Mouse (Mus musculus): ENCODE results near the gene Cacng5. TPM values are rescaled to one million over a fixed set of nuclear protein-coding genes. Genes with fewer than 3 reads are reported as not detected.

The Cacng5 gene
- total and polyA plus RNA-seq, 2 experiments from 2014 or later: 12.1 to 14.4 TPM

DNA sequence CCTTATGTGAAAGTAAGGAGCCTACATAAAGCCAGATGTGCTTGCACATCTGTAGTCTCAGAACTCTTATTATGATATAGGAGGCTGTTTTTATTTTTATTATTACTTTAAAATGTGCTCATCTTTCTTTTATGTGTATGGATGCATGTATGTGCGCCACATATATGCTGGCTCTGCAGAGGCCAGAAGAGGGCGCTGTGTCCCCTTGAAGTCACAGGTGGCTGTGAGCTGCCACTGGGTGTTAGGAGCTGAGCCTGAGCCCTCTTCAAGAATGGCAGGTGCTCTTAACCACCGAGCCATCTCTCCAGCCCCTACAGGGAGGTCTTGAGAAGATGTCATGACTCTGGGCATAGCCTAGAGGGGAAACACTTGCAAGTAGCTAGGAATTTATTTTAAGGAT is 23.5 kb downstream of the Cacng5 start:
- H3K4me3 ChIP-seq (ENCODE audit: low read depth, low read length): no peak overlapping the region
- 73% methylated on average over 3 of the region's 3 CpGs for WGBS
- H3K36me3 ChIP-seq (ENCODE audit: insufficient read depth): no peaks in the 10 kb centered on the region
- H3K9ac ChIP-seq: no peak overlapping the region
- ATAC-seq (no peak), DNase-seq (no peak)
- no peaks in the 10 kb centered on the region for H3K27me3 ChIP-seq (ENCODE audit: insufficient read depth, low read length)
- H3K4me2 ChIP-seq (ENCODE audit: low read depth): no peak overlapping the region
- H3K4me1 ChIP-seq (ENCODE audit: insufficient read depth): peaks cover 7% of the 10 kb centered on the region
- TF ChIP-seq CTCF (IDR thresholded peaks at IDR 0.05; ENCODE audit: low read depth): peak; percentile 40
- no peaks in the 10 kb centered on the region for H3K9me3 ChIP-seq (ENCODE audit: low read length)
- no peak overlapping the region for H3K27ac ChIP-seq (ENCODE audit: low read depth, low read length)

DNA sequence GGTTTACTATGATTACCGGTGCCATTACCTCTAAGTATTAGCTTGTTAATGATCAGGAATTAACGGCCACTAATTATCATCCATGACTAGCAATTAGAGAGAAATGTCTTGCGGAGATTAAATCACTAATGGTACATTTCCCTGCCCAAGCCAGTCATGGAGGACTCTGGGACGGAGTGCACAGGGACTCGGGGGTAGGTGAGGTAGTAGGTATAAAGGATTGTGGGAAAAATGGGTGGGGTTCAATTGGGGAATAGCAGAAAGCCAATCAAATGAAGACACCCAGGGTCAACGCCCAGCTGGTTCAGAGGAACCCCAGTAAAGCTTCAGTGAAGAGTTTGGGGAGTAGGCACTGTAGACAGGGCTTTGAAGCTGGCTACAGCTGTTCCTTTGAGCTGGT is 27.5 kb downstream of the Cacng5 start:
- no peak overlapping the region for H3K4me3 ChIP-seq (ENCODE audit: low read depth, low read length)
- ATAC-seq: no peak
- no peak for TF ChIP-seq CTCF (IDR thresholded peaks at IDR 0.05; ENCODE audit: low read depth)
- no peaks in the 10 kb centered on the region for H3K36me3 ChIP-seq (ENCODE audit: insufficient read depth)
- H3K9me3 ChIP-seq (ENCODE audit: low read length): no peaks in the 10 kb centered on the region
- H3K27me3 ChIP-seq (ENCODE audit: insufficient read depth, low read length): no peaks in the 10 kb centered on the region
- H3K4me2 ChIP-seq (ENCODE audit: low read depth): no peak overlapping the region
- H3K9ac ChIP-seq: no peak overlapping the region
- DNase-seq: no peak
- no peaks in the 10 kb centered on the region for H3K4me1 ChIP-seq (ENCODE audit: insufficient read depth)
- H3K27ac ChIP-seq (ENCODE audit: low read depth, low read length): no peak overlapping the region
- 47% methylated on average over 6 of the region's 6 CpGs for WGBS

DNA sequence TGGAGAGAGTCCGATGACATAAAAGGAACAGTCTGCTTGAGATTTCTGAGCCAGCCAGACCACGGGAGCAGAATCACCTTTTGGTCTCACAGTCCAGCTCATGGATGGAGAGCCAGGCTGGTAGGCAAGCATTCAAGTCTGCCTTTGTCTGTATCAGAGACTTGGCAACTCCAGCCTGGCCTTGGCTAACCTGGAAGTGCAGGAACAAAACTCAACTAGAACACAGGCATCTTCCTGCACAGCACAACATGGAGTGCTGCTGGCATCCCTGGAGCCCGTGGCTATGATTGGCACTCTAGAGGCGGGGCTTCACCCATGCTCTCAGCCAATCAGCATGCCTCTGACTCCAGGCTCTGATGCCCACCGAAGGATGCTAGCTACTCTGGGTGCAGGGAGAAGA is 38.0 kb downstream of the Cacng5 start:
- H3K4me2 ChIP-seq (ENCODE audit: low read depth): no peak overlapping the region
- H3K4me3 ChIP-seq (ENCODE audit: low read depth, low read length): no peak overlapping the region
- H3K36me3 ChIP-seq (ENCODE audit: insufficient read depth): no peaks in the 10 kb centered on the region
- no peak for TF ChIP-seq CTCF (IDR thresholded peaks at IDR 0.05; ENCODE audit: low read depth)
- 50% methylated on average over 5 of the region's 5 CpGs for WGBS
- no peaks in the 10 kb centered on the region for H3K27me3 ChIP-seq (ENCODE audit: insufficient read depth, low read length)
- ATAC-seq (peak; percentile 78), DNase-seq (no peak)
- no peaks in the 10 kb centered on the region for H3K9me3 ChIP-seq (ENCODE audit: low read length)
- no peaks in the 10 kb centered on the region for H3K4me1 ChIP-seq (ENCODE audit: insufficient read depth)
- H3K27ac ChIP-seq (ENCODE audit: low read depth, low read length): no peak overlapping the region
- H3K9ac ChIP-seq: no peak overlapping the region

DNA sequence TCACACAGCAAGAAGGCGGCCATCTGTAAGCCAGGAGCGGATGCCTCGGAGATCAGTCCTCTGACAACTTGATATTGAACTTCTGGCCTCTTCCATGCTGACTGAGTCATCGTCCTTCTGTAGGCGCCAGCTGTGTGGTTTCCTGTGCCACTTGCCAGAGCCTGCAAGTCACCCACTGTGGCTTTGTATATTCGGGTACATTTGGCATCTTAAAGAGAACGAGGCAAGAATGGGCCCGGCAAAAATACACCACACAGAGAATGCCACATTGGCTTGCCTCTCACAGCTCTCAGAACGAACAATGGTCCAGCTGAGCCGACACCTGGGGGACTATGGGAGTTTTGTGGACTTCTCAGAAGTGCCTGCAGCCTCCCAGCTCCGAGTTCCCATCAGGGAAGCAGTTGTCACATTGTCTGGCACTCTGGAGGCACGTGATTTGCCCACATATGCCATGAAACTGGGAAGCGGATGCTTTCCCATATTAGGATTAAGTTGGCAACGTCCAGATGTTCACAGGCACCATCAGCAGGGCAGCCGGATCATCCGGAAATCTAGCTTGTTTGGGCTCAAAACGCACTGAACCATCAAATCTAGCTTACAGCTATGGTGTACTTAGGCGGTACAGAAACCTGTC is 38.9 kb downstream of the Cacng5 start:
- Histone ChIP-seq H3K27me3 (ENCODE audit: insufficient read depth, low read length) (no peaks in the 10 kb centered on the region), H3K27ac (ENCODE audit: low read depth, low read length) (no peak overlapping the region), H3K4me2 (ENCODE audit: low read depth) (no peak overlapping the region), H3K9ac (no peak overlapping the region), H3K9me3 (ENCODE audit: low read length) (no peaks in the 10 kb centered on the region), H3K36me3 (ENCODE audit: insufficient read depth) (no peaks in the 10 kb centered on the region), H3K4me1 (ENCODE audit: insufficient read depth) (no peaks in the 10 kb centered on the region), H3K4me3 (ENCODE audit: low read depth, low read length) (no peak overlapping the region)
- DNase-seq (no peak), ATAC-seq (peak; percentile 53; the same call in 1 of the 2 replicates)
- no peak for TF ChIP-seq CTCF (IDR thresholded peaks at IDR 0.05; ENCODE audit: low read depth)
- WGBS: 61% methylated on average over 18 of the region's 18 CpGs

DNA sequence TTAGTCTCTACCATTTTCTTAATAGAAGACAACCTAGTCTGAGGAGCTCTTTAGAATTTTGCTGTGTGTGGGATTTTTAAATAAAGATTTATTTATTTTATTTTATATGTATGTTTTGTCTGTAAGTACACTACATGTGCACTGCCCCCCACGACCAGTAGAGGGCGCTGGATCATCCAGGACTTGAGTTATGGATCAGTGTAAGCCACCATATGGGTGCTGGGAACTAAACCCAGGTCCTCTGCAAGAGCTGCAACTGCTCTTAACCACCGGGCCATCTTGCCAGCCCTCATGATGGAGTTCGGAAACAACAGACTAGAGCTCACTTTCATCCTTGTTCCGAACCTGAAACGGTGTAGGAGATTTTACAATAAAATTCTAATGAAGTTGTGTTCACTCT is 42.1 kb downstream of the Cacng5 start:
- no peaks in the 10 kb centered on the region for H3K27me3 ChIP-seq (ENCODE audit: insufficient read depth, low read length)
- TF ChIP-seq CTCF (IDR thresholded peaks at IDR 0.05; ENCODE audit: low read depth): peak; percentile 18; the same call in 1 of the 2 replicates
- 65% methylated on average over 6 of the region's 6 CpGs for WGBS
- ATAC-seq (no peak), DNase-seq (no peak)
- no peaks in the 10 kb centered on the region for H3K4me1 ChIP-seq (ENCODE audit: insufficient read depth)
- no peaks in the 10 kb centered on the region for H3K9me3 ChIP-seq (ENCODE audit: low read length)
- no peaks in the 10 kb centered on the region for H3K36me3 ChIP-seq (ENCODE audit: insufficient read depth)
- H3K4me2 ChIP-seq (ENCODE audit: low read depth): no peak overlapping the region
- no peak overlapping the region for H3K27ac ChIP-seq (ENCODE audit: low read depth, low read length)
- no peak overlapping the region for H3K4me3 ChIP-seq (ENCODE audit: low read depth, low read length)
- no peak overlapping the region for H3K9ac ChIP-seq

DNA sequence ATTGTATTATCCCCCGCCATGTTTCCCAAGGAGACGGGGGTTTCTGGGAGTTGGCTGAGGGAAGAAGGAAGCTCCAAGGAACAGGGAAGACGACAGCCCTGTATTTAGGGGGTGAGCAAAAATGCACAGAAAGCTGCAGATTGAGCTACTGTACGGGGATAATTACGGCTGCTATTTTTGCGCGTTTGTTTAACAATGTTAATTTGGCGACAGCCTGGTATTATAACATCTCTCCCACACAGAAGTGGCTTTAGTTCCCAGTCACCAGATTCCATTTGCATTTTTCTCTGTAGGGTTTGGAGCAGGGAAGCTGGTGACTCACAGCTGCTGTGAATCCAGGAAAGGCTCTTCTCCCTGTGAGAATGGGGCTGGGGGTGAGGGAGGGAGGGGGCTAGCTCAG is 47.3 kb downstream of the Cacng5 start:
- peak; percentile 77 for DNase-seq
- Histone ChIP-seq H3K9ac (no peak overlapping the region), H3K4me2 (ENCODE audit: low read depth) (0 out of 2 replicates have a peak overlapping the region, but pooled peaks have one; percentile 0), H3K4me3 (ENCODE audit: low read depth, low read length) (no peak overlapping the region), H3K36me3 (ENCODE audit: insufficient read depth) (no peaks in the 10 kb centered on the region), H3K27ac (ENCODE audit: low read depth, low read length) (peak overlapping the region; percentile 84), H3K27me3 (ENCODE audit: insufficient read depth, low read length) (no peaks in the 10 kb centered on the region), H3K9me3 (ENCODE audit: low read length) (no peaks in the 10 kb centered on the region), H3K4me1 (ENCODE audit: insufficient read depth) (0 out of 2 replicates have a peak, but pooled peaks cover 4% of the 10 kb centered on the region)
- WGBS: 26% methylated on average over 8 of the region's 8 CpGs
- ATAC-seq: peak; percentile 85
- TF ChIP-seq CTCF (IDR thresholded peaks at IDR 0.05; ENCODE audit: low read depth): no peak

DNA sequence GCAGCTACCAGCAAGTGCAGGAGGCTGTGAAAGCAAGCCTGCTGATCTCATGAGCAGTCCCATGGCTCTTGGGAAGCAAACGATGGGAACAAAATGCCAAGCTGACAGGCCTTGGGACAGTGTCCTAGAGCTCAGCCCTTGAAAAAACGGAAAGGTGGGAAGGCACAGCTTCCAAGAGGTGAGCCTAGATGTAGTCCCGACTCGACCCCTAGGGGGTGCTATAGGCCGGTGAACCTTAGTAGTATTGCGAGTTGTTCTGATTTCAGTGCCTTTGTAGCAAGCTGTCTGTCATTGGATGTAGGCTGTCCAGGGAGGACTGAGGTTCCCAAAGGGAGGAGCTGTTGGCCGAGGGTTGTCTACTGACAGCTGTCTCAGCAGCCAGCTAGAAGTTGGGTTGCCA is 49.7 kb downstream of the Cacng5 start:
- Histone ChIP-seq H3K27me3 (ENCODE audit: insufficient read depth, low read length) (no peaks in the 10 kb centered on the region), H3K4me1 (ENCODE audit: insufficient read depth) (peaks cover 11% of the 10 kb centered on the region; the same call in 1 of the 2 replicates), H3K27ac (ENCODE audit: low read depth, low read length) (no peak overlapping the region), H3K9ac (no peak overlapping the region), H3K4me2 (ENCODE audit: low read depth) (no peak overlapping the region), H3K4me3 (ENCODE audit: low read depth, low read length) (no peak overlapping the region), H3K9me3 (ENCODE audit: low read length) (no peaks in the 10 kb centered on the region), H3K36me3 (ENCODE audit: insufficient read depth) (no peaks in the 10 kb centered on the region)
- peak; percentile 30; the same call in 1 of the 2 replicates for ATAC-seq
- peak; percentile 81 for DNase-seq
- TF ChIP-seq CTCF (IDR thresholded peaks at IDR 0.05; ENCODE audit: low read depth): peak; percentile 78
- 18% methylated on average over 7 of the region's 7 CpGs for WGBS
